Mouse (Mus musculus) hindbrain, embryonic 14.5 days (tissue): ENCODE results near the gene Nsd1. TPM values are rescaled to one million over a fixed set of nuclear protein-coding genes. Genes with fewer than 3 reads are reported as not detected.

Experiments used
- ATAC-seq: fragments of 200-750 bp; cut with Nextera tagmentation; 2 replicates; pipeline ENCODE4 v1.8.0; 2017; ENCODE audit warnings: moderate number of reproducible peaks, mild to moderate bottlenecking, moderate TSS enrichment, moderate library complexity; ENCODE audit not compliant: low FRiP score
- DNase-seq: peaks from one replicate; pipeline ENCODE4 v3.0.0-alpha.2; 2015; ENCODE audit warnings: low spot score
- H3K27ac ChIP-seq: fragments of 300-500 bp; sonication (generic); 2 replicates; pipeline ENCODE4 v1.5.1; 2014; ENCODE audit warnings: mild to moderate bottlenecking, moderate library complexity
- H3K27me3 ChIP-seq: fragments of 300-500 bp; sonication (generic); 2 replicates; pipeline ENCODE4 v1.6.1; 2014; ENCODE audit warnings: mild to moderate bottlenecking, low read length, mixed read lengths; ENCODE audit not compliant: control insufficient read depth, insufficient read depth
- H3K36me3 ChIP-seq: fragments of 300-500 bp; sonication (generic); replicated peaks from 2 replicates; pipeline ENCODE4 v1.6.1; 2014; ENCODE audit not compliant: control insufficient read depth, insufficient read depth
- H3K4me1 ChIP-seq: fragments of 300-500 bp; sonication (generic); replicated peaks from 2 replicates; pipeline ENCODE4 v1.6.1; 2014; ENCODE audit warnings: antibody characterized with exemption, low read length, mixed read lengths; ENCODE audit not compliant: control insufficient read depth, insufficient read depth
- H3K4me2 ChIP-seq: fragments of 300-500 bp; sonication (generic); replicated peaks from 2 replicates; pipeline ENCODE4 v1.6.1; 2014; ENCODE audit warnings: mild to moderate bottlenecking, moderate library complexity
- H3K4me3 ChIP-seq: fragments of 300-500 bp; sonication (generic); replicated peaks from 2 replicates; pipeline ENCODE4 v1.5.1; 2014; ENCODE audit warnings: mild to moderate bottlenecking, low read length
- H3K9ac ChIP-seq: fragments of 300-500 bp; sonication (generic); 2 replicates; pipeline ENCODE4 v1.6.1; 2014
- H3K9me3 ChIP-seq: fragments of 300-500 bp; sonication (generic); 2 replicates; pipeline ENCODE4 v1.6.1; 2016; ENCODE audit warnings: low read length; ENCODE audit not compliant: control insufficient read depth
- WGBS: fragments of 180-500 bp; shearing (Covaris S2); extraction: QIAGEN DNeasy Blood & Tissue Kit; methylation state at CpG from one replicate; pipeline ENCODE4 v1.1.7; 2014; 5-methylcytosine and 5-hydroxymethylcytosine counted together
- polyA plus RNA-seq: library from polyadenylated mRNA; unstranded; fragments of >200 nt; fragmentation: Nextera tagmentation; extraction: Ambion mirVana; gene quantifications from 2 replicates; pipeline ENCODE4 v1.2.1, GENCODE M21; 2014

Nsd1 gene
- polyA plus RNA-seq, 1 experiment from 2014 or later, result 70.7 TPM

DNA sequence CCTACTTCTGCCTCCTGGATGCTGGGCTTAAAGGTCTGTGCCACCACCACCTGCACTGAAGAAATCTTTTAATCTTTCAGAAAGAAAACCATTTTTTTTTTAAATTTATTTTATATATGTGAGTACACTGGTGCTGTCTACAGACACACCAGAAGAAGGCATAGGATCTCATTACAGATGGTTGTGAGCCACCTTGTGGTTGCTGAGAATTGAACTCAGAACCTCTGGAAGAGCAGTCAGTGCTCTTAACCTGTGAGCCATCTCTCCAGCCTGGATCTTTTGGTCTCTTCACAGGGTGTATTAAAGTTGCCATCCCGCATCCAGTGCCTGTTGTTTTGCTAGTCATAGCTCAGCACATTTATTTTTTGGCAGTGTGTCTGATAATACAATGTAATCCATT is 21.1 kb downstream of the Nsd1 start:
- ATAC-seq (no peak), DNase-seq (no peak)
- Histone ChIP-seq H3K4me1 (no peaks in the 10 kb centered on the region), H3K27me3 (no peaks in the 10 kb centered on the region), H3K27ac (no peak overlapping the region), H3K4me2 (no peak overlapping the region), H3K9ac (no peak overlapping the region), H3K9me3 (no peaks in the 10 kb centered on the region), H3K36me3 (peaks cover 88% of the 10 kb centered on the region), H3K4me3 (no peak overlapping the region)
- WGBS, result 91% methylated on average over 1 of the region's 1 CpGs

DNA sequence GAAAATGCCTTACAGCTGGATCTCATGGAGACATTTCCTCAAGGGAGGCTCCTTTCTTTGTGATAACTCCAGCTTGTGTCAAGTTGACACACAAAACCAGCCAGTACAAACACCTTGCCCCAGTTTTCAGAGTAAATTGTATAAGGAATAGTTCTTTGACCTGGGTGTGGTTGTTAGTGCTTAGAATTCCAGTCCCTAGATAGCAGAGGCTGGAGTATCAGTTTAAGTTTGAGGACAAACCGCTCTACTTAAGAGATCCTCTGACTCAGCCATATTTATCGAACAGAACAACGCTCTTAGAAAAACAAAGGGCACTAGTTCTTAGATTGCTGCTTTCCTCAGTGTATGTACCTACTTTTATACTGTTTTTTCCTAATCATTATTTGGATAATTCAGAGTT is 33.6 kb downstream of the Nsd1 start:
- ATAC-seq, result no peak
- no peak for DNase-seq
- Histone ChIP-seq H3K27me3 (no peaks in the 10 kb centered on the region), H3K4me2 (no peak overlapping the region), H3K9ac (no peak overlapping the region), H3K36me3 (peaks cover 99% of the 10 kb centered on the region), H3K4me3 (no peak overlapping the region), H3K4me1 (no peaks in the 10 kb centered on the region), H3K9me3 (no peaks in the 10 kb centered on the region), H3K27ac (no peak overlapping the region)
- 92% methylated on average over 3 of the region's 3 CpGs for WGBS

DNA sequence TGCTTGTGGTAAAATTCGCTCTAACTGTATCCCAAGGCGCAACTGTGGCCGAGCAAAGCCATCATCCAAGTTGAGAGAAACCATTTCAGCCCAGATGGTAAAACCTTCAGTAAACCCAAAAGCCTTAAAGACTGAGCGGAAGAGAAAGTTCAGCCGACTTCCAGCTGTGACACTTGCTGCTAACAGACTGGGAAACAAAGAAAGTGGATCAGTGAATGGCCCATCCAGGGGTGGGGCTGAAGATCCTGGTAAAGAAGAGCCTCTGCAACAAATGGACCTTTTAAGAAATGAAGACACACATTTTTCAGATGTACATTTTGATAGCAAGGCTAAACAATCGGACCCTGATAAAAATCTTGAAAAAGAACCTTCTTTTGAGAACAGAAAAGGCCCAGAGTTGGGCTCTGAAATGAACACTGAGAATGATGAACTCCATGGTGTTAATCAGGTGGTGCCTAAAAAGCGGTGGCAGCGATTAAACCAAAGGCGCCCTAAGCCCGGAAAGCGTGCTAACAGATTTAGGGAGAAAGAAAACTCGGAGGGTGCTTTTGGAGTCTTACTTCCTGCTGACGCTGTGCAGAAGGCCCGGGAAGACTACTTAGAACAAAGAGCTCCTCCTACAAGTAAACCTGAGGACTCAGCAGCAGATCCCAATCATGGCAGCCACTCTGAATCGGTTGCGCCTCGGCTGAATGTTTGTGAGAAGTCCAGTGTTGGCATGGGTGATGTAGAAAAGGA is 37.9 kb downstream of the Nsd1 start:
- Histone ChIP-seq H3K4me1 (no peaks in the 10 kb centered on the region), H3K4me3 (no peak overlapping the region), H3K4me2 (no peak overlapping the region), H3K36me3 (peaks cover 74% of the 10 kb centered on the region), H3K27ac (no peak overlapping the region), H3K27me3 (no peaks in the 10 kb centered on the region), H3K9me3 (no peaks in the 10 kb centered on the region), H3K9ac (no peak overlapping the region)
- WGBS, result 90% methylated on average over 17 of the region's 17 CpGs
- ATAC-seq (no peak), DNase-seq (no peak)

DNA sequence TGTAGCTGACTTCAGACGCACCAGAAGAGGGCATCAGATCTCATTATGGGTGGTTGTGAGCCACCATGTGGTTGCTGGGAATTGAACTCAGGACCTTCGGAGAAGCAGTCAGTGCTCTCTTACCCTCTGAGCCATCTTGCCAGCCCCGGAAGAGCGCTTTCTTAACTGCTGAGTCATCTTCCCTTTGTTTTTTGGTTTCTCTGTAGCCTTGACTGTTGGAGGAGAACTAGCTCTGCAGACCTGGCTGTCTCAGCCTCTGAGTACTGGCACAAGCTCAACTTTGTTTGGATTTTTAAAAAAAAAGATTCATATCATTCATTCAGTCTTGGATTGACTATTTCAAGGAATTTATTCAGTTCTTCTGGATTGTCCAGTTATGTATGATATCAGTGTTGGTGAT is 39.7 kb downstream of the Nsd1 start:
- no peak overlapping the region for H3K4me2 ChIP-seq
- H3K27ac ChIP-seq, result no peak overlapping the region
- 88% methylated on average over 4 of the region's 4 CpGs for WGBS
- no peaks in the 10 kb centered on the region for H3K4me1 ChIP-seq
- no peak overlapping the region for H3K9ac ChIP-seq
- no peaks in the 10 kb centered on the region for H3K27me3 ChIP-seq
- ATAC-seq (no peak), DNase-seq (no peak)
- no peaks in the 10 kb centered on the region for H3K9me3 ChIP-seq
- H3K36me3 ChIP-seq, result peaks cover 60% of the 10 kb centered on the region
- no peak overlapping the region for H3K4me3 ChIP-seq

DNA sequence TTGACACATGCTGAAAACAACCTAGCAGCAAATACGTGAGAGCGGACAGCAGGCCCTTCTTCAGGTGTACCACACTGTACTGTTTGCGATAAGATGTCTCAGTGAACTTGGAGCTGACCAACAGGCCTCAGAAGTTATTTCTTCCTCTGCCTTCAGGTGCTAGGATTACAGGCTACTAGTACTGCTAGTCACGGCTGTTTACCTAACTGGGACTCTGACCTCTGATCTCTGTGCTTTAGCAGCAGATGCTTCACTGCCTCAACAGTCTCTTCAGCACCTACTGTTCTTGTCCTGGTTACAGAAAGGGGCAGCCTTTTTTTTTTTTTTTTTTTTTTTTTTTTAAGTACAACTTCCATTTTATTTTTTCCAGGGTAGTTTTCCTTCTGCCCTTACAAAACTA is 43.2 kb downstream of the Nsd1 start:
- no peak overlapping the region for H3K4me2 ChIP-seq
- H3K4me1 ChIP-seq, result no peaks in the 10 kb centered on the region; the same call in 1 of the 2 replicates
- no peak overlapping the region for H3K4me3 ChIP-seq
- peaks cover 30% of the 10 kb centered on the region for H3K36me3 ChIP-seq
- no peak overlapping the region for H3K9ac ChIP-seq
- no peak for DNase-seq
- no peaks in the 10 kb centered on the region for H3K9me3 ChIP-seq
- H3K27me3 ChIP-seq, result no peaks in the 10 kb centered on the region
- ATAC-seq, result no peak
- WGBS, result 94% methylated on average over 4 of the region's 4 CpGs
- H3K27ac ChIP-seq, result no peak overlapping the region

DNA sequence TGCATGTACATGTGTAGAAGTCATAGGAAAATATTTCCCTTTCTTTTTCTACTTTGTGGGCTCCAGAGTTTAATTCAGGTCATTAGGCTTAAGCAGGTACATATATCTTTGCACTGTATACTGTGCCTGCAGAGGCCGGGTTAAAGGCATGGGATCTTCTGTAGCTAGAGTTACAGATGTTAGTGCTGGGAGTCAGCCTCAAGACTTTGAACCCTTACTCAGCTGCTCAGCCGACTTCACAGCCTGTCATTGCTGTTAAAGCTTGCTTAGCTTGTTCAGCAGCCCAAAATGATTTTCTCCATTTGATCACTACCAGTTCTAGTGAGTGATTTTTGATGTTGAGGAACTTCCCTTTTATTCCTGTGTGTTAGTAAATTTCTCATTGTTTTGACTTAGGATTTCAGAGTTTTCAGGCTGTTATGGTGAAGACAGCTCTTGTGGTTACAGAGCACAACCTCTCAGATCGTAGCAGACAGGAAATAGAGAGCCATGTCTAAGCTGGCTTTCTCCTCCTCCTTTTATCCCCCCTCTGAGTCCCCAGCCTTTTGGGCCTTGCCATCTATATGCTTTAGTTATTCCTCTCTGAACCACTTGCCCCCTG is 45.6 kb downstream of the Nsd1 start:
- WGBS, result 89% methylated on average over 3 of the region's 3 CpGs
- H3K9ac ChIP-seq, result no peak overlapping the region
- DNase-seq (no peak), ATAC-seq (no peak)
- no peak overlapping the region for H3K4me2 ChIP-seq
- no peak overlapping the region for H3K27ac ChIP-seq
- H3K36me3 ChIP-seq, result peaks cover 18% of the 10 kb centered on the region
- H3K4me1 ChIP-seq, result no peaks in the 10 kb centered on the region; the same call in 1 of the 2 replicates
- H3K27me3 ChIP-seq, result no peaks in the 10 kb centered on the region
- no peak overlapping the region for H3K4me3 ChIP-seq
- no peaks in the 10 kb centered on the region for H3K9me3 ChIP-seq

DNA sequence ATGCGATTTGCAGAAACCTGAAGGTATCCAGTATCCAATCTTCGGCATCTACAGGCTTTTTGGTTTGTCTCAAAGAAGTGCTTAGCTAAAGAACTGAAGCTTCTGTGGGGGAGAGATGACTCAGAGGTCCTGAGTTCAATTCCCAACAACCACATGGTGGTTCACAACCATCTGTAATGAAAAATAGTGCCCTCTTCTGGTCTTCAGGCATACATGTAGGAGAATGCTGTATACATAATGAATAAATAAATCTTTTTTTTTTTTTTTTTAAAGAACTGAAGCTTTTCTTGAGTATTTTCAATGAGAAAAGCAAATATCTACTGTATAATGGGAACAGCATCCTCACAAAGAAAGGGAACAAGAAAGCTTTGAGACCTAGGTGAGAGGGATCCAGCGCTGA is 49.1 kb downstream of the Nsd1 start:
- no peak for DNase-seq

DNA sequence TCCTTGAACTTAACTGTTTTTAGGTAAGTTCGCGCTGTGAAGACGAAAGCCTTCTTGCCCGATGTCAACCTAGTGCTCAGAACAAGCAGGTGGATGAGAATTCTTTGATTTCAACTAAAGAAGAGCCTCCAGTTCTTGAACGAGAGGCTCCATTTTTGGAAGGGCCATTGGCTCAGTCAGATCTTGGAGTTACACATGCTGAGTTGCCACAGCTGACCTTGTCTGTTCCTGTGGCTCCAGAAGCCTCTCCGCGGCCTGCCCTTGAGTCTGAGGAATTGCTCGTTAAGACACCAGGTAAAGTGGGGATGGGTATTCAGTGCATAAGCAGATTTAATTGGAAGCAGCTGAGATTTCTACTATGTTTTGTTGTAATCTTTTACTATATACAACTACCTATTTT is 51.9 kb downstream of the Nsd1 start:
- no peak for DNase-seq
- H3K27ac ChIP-seq, result no peak overlapping the region
- peaks cover 56% of the 10 kb centered on the region for H3K36me3 ChIP-seq
- no peak overlapping the region for H3K9ac ChIP-seq
- no peaks in the 10 kb centered on the region for H3K4me1 ChIP-seq
- 97% methylated on average over 8 of the region's 8 CpGs for WGBS
- H3K27me3 ChIP-seq, result no peaks in the 10 kb centered on the region
- no peaks in the 10 kb centered on the region for H3K9me3 ChIP-seq
- H3K4me2 ChIP-seq, result no peak overlapping the region
- no peak overlapping the region for H3K4me3 ChIP-seq
- no peak for ATAC-seq

More for the DNA sequence above, 49.1 kb downstream of the Nsd1 start:
- H3K27me3 ChIP-seq, result no peaks in the 10 kb centered on the region
- H3K36me3 ChIP-seq, result peaks cover 42% of the 10 kb centered on the region
- 97% methylated on average over 3 of the region's 3 CpGs for WGBS
- H3K4me3 ChIP-seq, result no peak overlapping the region
- no peak overlapping the region for H3K4me2 ChIP-seq
- H3K4me1 ChIP-seq, result no peaks in the 10 kb centered on the region; the same call in 1 of the 2 replicates
- no peaks in the 10 kb centered on the region for H3K9me3 ChIP-seq
- no peak overlapping the region for H3K27ac ChIP-seq
- H3K9ac ChIP-seq, result no peak overlapping the region
- no peak for ATAC-seq

DNA sequence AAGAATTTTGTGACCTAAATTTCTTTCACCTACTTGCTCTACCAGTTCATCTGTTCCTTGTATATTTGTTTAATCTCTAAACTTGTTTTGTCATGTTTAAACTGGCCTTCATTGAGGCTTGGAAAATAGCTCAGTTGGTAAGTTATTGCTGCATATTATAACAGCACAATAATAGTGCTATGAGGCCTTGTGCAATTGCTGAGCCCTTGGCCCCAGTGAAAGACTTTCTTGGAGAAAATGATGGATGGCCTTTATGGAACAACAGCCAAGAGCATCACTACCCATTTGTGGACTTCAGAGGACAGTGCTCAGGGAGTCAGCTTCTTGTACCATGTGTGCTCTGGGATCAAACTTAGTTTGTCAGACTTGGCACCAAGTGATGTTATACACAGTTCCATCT is 52.5 kb downstream of the Nsd1 start:
- Histone ChIP-seq H3K27me3 (no peaks in the 10 kb centered on the region), H3K9me3 (no peaks in the 10 kb centered on the region), H3K27ac (no peak overlapping the region), H3K4me3 (no peak overlapping the region), H3K4me1 (no peaks in the 10 kb centered on the region), H3K4me2 (no peak overlapping the region), H3K36me3 (peaks cover 56% of the 10 kb centered on the region), H3K9ac (no peak overlapping the region)
- DNase-seq (no peak), ATAC-seq (no peak)
